Mouse (Mus musculus): ENCODE measurements around the gene Casd1. TPM values are rescaled to one million over a fixed set of nuclear protein-coding genes. Genes with fewer than 3 reads are reported as not detected.

The Casd1 gene
- polyA plus RNA-seq (2015; fragmentation: Illumina TruSeq; extraction: RNeasy Lipid Tissue Mini Kit (QIAGEN cat#74804); ENCODE audit: insufficient read depth, low replicate concordance) = 48.9 TPM

DNA sequence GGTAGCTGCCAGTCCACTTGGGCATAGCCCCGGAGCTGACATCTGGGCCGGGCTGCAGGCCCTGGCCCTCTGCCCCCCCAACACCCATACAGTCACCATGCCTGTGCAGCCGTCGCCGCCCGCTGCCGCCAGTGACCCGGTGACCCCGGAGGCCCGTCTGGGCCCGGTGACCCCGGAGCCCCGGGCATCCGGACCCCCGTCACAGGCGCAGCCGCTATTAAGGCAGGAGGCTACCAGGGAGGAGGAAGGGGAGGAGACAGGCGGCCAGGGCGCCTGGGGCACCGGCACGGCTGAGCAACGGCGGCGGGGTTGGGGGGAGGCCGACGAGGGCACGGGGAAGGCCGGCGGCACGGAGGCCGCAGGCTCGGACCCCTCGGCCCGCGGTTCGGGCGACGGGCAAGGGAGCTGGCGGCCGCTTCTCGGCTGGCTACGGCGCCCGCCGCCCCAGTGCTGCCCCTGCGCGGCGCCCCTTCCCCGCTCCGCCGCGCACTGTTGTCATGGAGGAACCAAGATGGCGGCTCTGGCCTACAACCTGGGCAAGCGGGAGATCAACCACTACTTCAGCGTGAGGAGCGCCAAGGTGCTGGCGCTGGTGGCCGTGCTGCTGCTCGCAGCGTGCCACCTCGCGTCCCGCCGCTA is at the start of gene Casd1:
Gene Casd1 (plus strand): TSS at position 182 of the 639 bp plus-strand sequence.

Other genes starting within 250 kb of the Casd1 start
- gene Col1a2, start 96.0 kb upstream of the Casd1 start, polyA plus RNA-seq (2015; fragmentation: Illumina TruSeq; extraction: RNeasy Lipid Tissue Mini Kit (QIAGEN cat#74804); ENCODE audit: insufficient read depth, low replicate concordance) = 46.4 TPM
- 16.6 TPM for gene Sgce, start 146.4 kb downstream of the Casd1 start, polyA plus RNA-seq (2015; fragmentation: Illumina TruSeq; extraction: RNeasy Lipid Tissue Mini Kit (QIAGEN cat#74804); ENCODE audit: insufficient read depth, low replicate concordance)
- 0.91 TPM for gene Peg10, start 146.5 kb downstream of the Casd1 start, polyA plus RNA-seq (2015; fragmentation: Illumina TruSeq; extraction: RNeasy Lipid Tissue Mini Kit (QIAGEN cat#74804); ENCODE audit: insufficient read depth, low replicate concordance)

Data from spleen, adult 10 weeks (tissue).